Mouse (Mus musculus): ENCODE results near the gene Chic2. TPM values are rescaled to one million over a fixed set of nuclear protein-coding genes. Genes with fewer than 3 reads are reported as not detected.

Gene Chic2
- polyA plus RNA-seq, 1 experiment: 22.0 TPM

DNA sequence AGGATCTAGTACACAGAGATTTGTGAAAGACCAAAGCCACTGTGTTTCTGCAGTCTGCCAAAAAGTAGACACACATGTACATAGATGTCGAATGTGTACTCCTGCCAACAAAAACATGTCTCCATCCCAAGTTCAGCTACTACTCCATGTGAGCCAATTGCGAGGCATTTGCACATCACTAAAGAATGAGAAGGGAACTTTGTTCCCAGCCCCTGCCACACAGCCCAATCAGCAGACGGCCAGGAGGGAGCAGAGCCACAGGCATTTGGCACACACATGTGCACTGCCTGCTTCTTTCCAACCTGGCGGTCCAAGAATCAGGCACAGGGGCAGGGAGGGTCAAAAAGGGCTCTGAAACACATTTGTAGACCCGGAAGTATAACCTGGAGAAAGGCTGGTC is 81.8 kb downstream of the Chic2 start:
- Histone ChIP-seq H3K4me3 (ENCODE audit: insufficient read depth, poor library complexity, severe bottlenecking) (no peak overlapping the region), H3ac (ENCODE audit: control insufficient read depth, insufficient read length, low read depth) (no peak overlapping the region), H3K79me2 (ENCODE audit: control insufficient read depth, insufficient read depth) (no peaks in the 10 kb centered on the region), H3K79me3 (ENCODE audit: low read depth) (no peaks in the 10 kb centered on the region), H3K27me3 (ENCODE audit: control insufficient read depth, insufficient read depth, insufficient read length) (no peaks in the 10 kb centered on the region), H3K36me3 (ENCODE audit: control insufficient read depth, insufficient read depth) (no peaks in the 10 kb centered on the region)
- TF ChIP-seq MYOD1 (IDR thresholded peaks at IDR 0.05; ENCODE audit: control insufficient read depth, insufficient read length, low read depth) (no peak), MAX (IDR thresholded peaks at IDR 0.05) (no peak), MYOG (IDR thresholded peaks at IDR 0.05; ENCODE audit: control insufficient read depth, extremely low read depth, insufficient read length) (no peak)

DNA sequence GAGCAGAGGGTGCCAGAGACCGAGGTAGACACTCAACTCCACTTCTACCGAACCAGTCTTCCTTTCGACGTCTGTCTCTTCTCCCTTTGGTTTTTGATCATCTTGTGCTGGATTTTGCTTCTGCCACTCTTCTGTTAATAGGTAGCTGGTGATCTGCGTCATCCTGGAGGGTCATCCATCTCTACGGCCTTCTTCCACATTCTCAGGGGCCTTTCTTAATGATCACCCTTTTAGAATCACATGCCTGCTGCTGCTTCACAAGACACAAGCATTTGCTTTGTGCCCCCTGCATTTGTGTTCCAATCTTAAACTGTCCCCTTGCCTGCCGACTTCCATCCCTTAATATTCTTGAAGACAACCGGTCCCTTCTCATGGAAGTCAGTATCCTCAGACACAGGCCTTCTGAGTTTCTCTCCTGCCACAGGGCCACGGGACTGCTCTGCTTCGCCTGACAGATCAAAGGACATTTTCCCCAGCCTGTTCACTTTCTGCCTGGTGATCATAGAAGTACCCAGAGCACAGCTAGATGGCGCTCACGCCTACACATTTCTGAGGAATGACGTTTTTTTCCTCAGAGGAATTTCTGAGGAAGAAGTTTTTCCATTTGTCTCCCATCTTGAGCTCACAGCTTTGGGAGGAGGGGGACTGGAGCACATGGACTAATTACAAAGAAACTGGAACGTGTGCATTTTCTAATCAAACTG is 83.6 kb downstream of the Chic2 start:
- Histone ChIP-seq H3K4me3 (ENCODE audit: insufficient read depth, poor library complexity, severe bottlenecking) (no peak overlapping the region), H3K79me2 (ENCODE audit: control insufficient read depth, insufficient read depth) (no peaks in the 10 kb centered on the region), H3K27me3 (ENCODE audit: control insufficient read depth, insufficient read depth, insufficient read length) (no peaks in the 10 kb centered on the region), H3K36me3 (ENCODE audit: control insufficient read depth, insufficient read depth) (no peaks in the 10 kb centered on the region), H3ac (ENCODE audit: control insufficient read depth, insufficient read length, low read depth) (no peak overlapping the region), H3K79me3 (ENCODE audit: low read depth) (no peaks in the 10 kb centered on the region)
- TF ChIP-seq CEBPB (IDR thresholded peaks at IDR 0.05; ENCODE audit: low read depth) (no peak), CTCF (IDR thresholded peaks at IDR 0.05; ENCODE audit: control insufficient read depth, insufficient read depth, insufficient read length) (peak; percentile 24), MAX (IDR thresholded peaks at IDR 0.05) (no peak)

DNA sequence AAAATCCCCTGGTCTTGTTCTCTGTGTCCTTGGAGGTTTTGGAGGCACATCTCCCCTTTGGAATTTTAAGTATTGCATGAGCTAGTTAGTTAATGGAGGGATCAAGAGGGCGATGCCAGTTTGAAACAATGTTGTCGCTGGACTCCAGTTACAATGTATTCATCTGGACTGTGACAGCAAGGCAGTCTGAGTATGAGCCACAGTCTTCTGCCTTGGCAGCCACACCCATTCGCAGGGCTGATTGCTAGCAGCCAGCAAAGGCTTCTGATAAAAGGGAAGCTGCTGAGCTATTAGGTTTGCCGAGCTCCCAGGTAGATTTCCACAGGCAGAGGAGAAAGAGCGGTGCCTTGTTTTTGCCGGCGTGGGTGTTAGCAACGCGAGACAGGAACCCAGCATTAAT is 84.3 kb downstream of the Chic2 start:
- no peaks in the 10 kb centered on the region for H3K79me3 ChIP-seq (ENCODE audit: low read depth)
- H3K4me3 ChIP-seq (ENCODE audit: insufficient read depth, poor library complexity, severe bottlenecking): no peak overlapping the region
- no peak overlapping the region for H3ac ChIP-seq (ENCODE audit: control insufficient read depth, insufficient read length, low read depth)
- H3K27me3 ChIP-seq (ENCODE audit: control insufficient read depth, insufficient read depth, insufficient read length): no peaks in the 10 kb centered on the region
- H3K36me3 ChIP-seq (ENCODE audit: control insufficient read depth, insufficient read depth): no peaks in the 10 kb centered on the region
- no peaks in the 10 kb centered on the region for H3K79me2 ChIP-seq (ENCODE audit: control insufficient read depth, insufficient read depth)
- no peak for TF ChIP-seq MAX (IDR thresholded peaks at IDR 0.05)
- TF ChIP-seq MYOG (IDR thresholded peaks at IDR 0.05; ENCODE audit: control insufficient read depth, extremely low read depth, insufficient read length): no peak
- TF ChIP-seq USF1 (IDR thresholded peaks at IDR 0.05; ENCODE audit: low read depth): no peak
- TF ChIP-seq MYOD1 (IDR thresholded peaks at IDR 0.05; ENCODE audit: control insufficient read depth, insufficient read length, low read depth): no peak
- TF ChIP-seq CTCF (IDR thresholded peaks at IDR 0.05; ENCODE audit: control insufficient read depth, insufficient read depth, insufficient read length): no peak
- no peak for TF ChIP-seq FOSL1 (IDR thresholded peaks at IDR 0.05; ENCODE audit: insufficient read depth, low read length, poor library complexity, severe bottlenecking)
- TF ChIP-seq CEBPB (IDR thresholded peaks at IDR 0.05; ENCODE audit: low read depth): no peak

DNA sequence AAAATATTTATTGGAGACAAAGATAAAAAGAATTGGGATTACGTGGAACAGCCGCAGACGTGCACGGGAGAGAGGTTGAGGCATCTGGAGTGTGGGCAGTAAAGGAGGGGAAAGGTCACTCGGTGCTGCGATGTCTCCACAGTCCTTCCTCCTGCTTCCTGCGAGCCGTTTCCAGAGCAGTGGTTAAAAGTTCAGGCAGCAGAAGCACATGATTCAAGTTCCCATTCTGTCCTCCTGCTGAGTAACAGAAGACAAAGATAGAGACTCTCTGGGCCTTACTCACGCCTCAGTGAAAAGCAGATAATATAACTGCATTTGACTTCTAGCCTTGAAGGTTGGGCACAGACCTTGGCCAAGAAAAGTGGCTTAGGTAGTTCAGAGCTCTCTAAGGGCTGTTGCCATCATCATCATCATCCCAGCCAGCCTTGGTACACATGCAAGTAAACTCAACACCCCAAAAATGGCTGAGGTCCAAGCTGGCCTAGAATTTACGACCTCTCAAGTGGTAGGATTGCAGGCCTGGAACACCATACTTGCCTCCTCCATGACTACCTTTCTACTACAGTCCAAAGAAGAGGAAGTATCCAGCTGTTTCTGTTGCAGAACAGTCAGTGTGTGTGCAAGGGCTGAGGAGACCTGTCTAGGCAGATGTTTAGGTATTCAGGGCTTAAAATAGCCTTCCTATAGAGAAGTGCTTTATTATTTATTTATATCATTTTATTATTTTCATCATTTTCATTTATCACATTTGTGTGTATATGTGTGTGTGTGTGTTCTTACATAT is 87.1 kb downstream of the Chic2 start:
- Histone ChIP-seq H3K27me3 (ENCODE audit: control insufficient read depth, insufficient read depth, insufficient read length) (no peaks in the 10 kb centered on the region), H3K4me3 (ENCODE audit: insufficient read depth, poor library complexity, severe bottlenecking) (no peak overlapping the region), H3K36me3 (ENCODE audit: control insufficient read depth, insufficient read depth) (no peaks in the 10 kb centered on the region), H3K79me2 (ENCODE audit: control insufficient read depth, insufficient read depth) (no peaks in the 10 kb centered on the region), H3K79me3 (ENCODE audit: low read depth) (no peaks in the 10 kb centered on the region), H3ac (ENCODE audit: control insufficient read depth, insufficient read length, low read depth) (no peak overlapping the region)
- TF ChIP-seq MAX (IDR thresholded peaks at IDR 0.05): no peak

DNA sequence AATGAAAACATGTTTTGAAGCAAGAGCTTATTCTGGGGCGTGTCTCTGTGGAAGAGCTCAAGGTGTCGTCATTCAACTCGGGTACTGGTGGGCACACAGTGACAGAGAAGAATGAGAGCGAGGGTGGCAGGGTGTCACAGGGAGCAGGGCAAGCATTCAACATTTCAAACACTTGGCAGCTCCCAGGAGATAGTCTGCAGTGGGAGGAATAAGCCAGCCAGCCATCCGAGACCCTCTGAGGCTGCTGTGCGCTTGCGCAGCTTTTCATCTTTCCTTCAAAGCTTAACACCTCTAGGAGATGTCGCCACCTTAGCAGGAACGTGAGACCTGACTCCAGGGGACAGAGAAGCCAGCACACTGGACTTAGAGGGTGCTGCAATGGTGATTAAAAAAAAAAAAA is 88.2 kb downstream of the Chic2 start:
- Histone ChIP-seq H3K4me3 (ENCODE audit: insufficient read depth, poor library complexity, severe bottlenecking) (no peak overlapping the region), H3K36me3 (ENCODE audit: control insufficient read depth, insufficient read depth) (no peaks in the 10 kb centered on the region), H3K27me3 (ENCODE audit: control insufficient read depth, insufficient read depth, insufficient read length) (no peaks in the 10 kb centered on the region), H3ac (ENCODE audit: control insufficient read depth, insufficient read length, low read depth) (no peak overlapping the region), H3K79me3 (ENCODE audit: low read depth) (no peaks in the 10 kb centered on the region), H3K79me2 (ENCODE audit: control insufficient read depth, insufficient read depth) (no peaks in the 10 kb centered on the region)
- TF ChIP-seq MYOG (IDR thresholded peaks at IDR 0.05; ENCODE audit: control insufficient read depth, extremely low read depth, insufficient read length): no peak
- no peak for TF ChIP-seq CTCF (IDR thresholded peaks at IDR 0.05; ENCODE audit: control insufficient read depth, insufficient read depth, insufficient read length)
- no peak for TF ChIP-seq CEBPB (IDR thresholded peaks at IDR 0.05; ENCODE audit: low read depth)
- no peak for TF ChIP-seq FOSL1 (IDR thresholded peaks at IDR 0.05; ENCODE audit: insufficient read depth, low read length, poor library complexity, severe bottlenecking)
- TF ChIP-seq USF1 (IDR thresholded peaks at IDR 0.05; ENCODE audit: low read depth): no peak
- TF ChIP-seq MAX (IDR thresholded peaks at IDR 0.05): no peak

DNA sequence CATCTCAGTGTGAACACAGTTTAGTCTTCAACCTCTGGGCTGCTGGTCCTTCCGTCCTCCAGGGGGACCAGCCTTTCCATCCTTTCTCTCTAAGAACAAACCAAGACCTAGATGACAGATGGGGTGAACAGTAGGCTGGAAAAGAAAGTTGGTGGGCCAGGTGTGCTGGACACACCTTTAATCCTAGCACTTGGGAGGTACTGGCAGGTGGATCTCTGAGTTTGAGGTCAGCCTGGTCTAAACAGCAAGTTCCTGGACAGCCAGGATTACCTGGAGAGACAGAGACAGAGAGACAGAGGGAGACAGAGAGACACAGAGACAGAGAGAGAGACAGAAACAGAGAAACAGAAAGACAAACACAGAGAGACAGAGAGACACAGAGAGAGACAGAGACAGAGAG is 89.0 kb downstream of the Chic2 start:
- H3ac ChIP-seq (ENCODE audit: control insufficient read depth, insufficient read length, low read depth): no peak overlapping the region
- TF ChIP-seq MYOG (IDR thresholded peaks at IDR 0.05; ENCODE audit: control insufficient read depth, extremely low read depth, insufficient read length): no peak
- no peak for TF ChIP-seq CTCF (IDR thresholded peaks at IDR 0.05; ENCODE audit: control insufficient read depth, insufficient read depth, insufficient read length)
- TF ChIP-seq MYOD1 (IDR thresholded peaks at IDR 0.05; ENCODE audit: control insufficient read depth, insufficient read length, low read depth): no peak
- TF ChIP-seq MAX (IDR thresholded peaks at IDR 0.05): no peak
- no peak for TF ChIP-seq FOSL1 (IDR thresholded peaks at IDR 0.05; ENCODE audit: insufficient read depth, low read length, poor library complexity, severe bottlenecking)
- no peak for TF ChIP-seq USF1 (IDR thresholded peaks at IDR 0.05; ENCODE audit: low read depth)
- TF ChIP-seq CEBPB (IDR thresholded peaks at IDR 0.05; ENCODE audit: low read depth): no peak
- no peaks in the 10 kb centered on the region for H3K79me2 ChIP-seq (ENCODE audit: control insufficient read depth, insufficient read depth)
- no peaks in the 10 kb centered on the region for H3K79me3 ChIP-seq (ENCODE audit: low read depth)
- H3K36me3 ChIP-seq (ENCODE audit: control insufficient read depth, insufficient read depth): no peaks in the 10 kb centered on the region
- H3K27me3 ChIP-seq (ENCODE audit: control insufficient read depth, insufficient read depth, insufficient read length): no peaks in the 10 kb centered on the region
- H3K4me3 ChIP-seq (ENCODE audit: insufficient read depth, poor library complexity, severe bottlenecking): no peak overlapping the region

Data from C2C12 (cell line).